Mouse (Mus musculus): ENCODE results near the gene Abtb1. TPM values are rescaled to one million over a fixed set of nuclear protein-coding genes. Genes with fewer than 3 reads are reported as not detected.
A peak's percentile ranks its signal among the peaks of the same experiment; 100 is the strongest.

The Abtb1 gene
- polyA plus RNA-seq, 1 experiment from 2014 or later = 41.0 TPM

- Histone ChIP-seq H3K9ac (ENCODE audit: low read depth, low read length) (peak overlapping the region; percentile 27; the same call in 1 of the 2 replicates), H3K4me1 (replicated peaks; ENCODE audit: insufficient read depth, low read length) (no peaks in the 10 kb centered on the region), H3K4me3 (replicated peaks; ENCODE audit: low read depth, low read length) (no peak overlapping the region), H3K36me3 (ENCODE audit: insufficient read depth, low read length) (no peaks in the 10 kb centered on the region), H3K4me2 (ENCODE audit: low read length) (no peak overlapping the region), H3K27me3 (ENCODE audit: insufficient read depth, low read length) (no peaks in the 10 kb centered on the region), H3K27ac (no peak overlapping the region), H3K9me3 (replicated peaks; ENCODE audit: low read length) (no peaks in the 10 kb centered on the region)
- WGBS = 79% methylated on average over 6 of the region's 6 CpGs
- no peak for DNase-seq (ENCODE audit: low spot score)
- no peak for ATAC-seq (replicated peaks; ENCODE audit: low FRiP score, low read depth)
- no peak for TF ChIP-seq CTCF (IDR thresholded peaks at IDR 0.05; ENCODE audit: low read depth)
Observed at GRCm38 (mm10) chr6:88857830-88858229, 16.0 kb upstream of the Abtb1 start.

- Histone ChIP-seq H3K4me2 (ENCODE audit: low read length) (no peak overlapping the region), H3K27me3 (ENCODE audit: insufficient read depth, low read length) (no peaks in the 10 kb centered on the region), H3K36me3 (ENCODE audit: insufficient read depth, low read length) (no peaks in the 10 kb centered on the region), H3K9me3 (replicated peaks; ENCODE audit: low read length) (no peaks in the 10 kb centered on the region), H3K4me1 (replicated peaks; ENCODE audit: insufficient read depth, low read length) (no peaks in the 10 kb centered on the region), H3K9ac (ENCODE audit: low read depth, low read length) (peak overlapping the region; percentile 27; the same call in 1 of the 2 replicates), H3K4me3 (replicated peaks; ENCODE audit: low read depth, low read length) (no peak overlapping the region), H3K27ac (no peak overlapping the region)
- 28% methylated on average over 9 of the region's 9 CpGs for WGBS
- no peak; the same call in 1 of the 2 replicates for ATAC-seq (replicated peaks; ENCODE audit: low FRiP score, low read depth)
- TF ChIP-seq CTCF (IDR thresholded peaks at IDR 0.05; ENCODE audit: low read depth) = peak; percentile 43
- peak; percentile 67 for DNase-seq (ENCODE audit: low spot score)
Observed at GRCm38 (mm10) chr6:88857249-88857648, 15.5 kb upstream of the Abtb1 start.

GRCm38 (mm10) chr6:88855636-88856035 lies 13.9 kb upstream of the Abtb1 start:
- Histone ChIP-seq H3K4me2 (ENCODE audit: low read length) (no peak overlapping the region), H3K4me1 (replicated peaks; ENCODE audit: insufficient read depth, low read length) (no peaks in the 10 kb centered on the region), H3K9ac (ENCODE audit: low read depth, low read length) (no peak overlapping the region), H3K9me3 (replicated peaks; ENCODE audit: low read length) (no peaks in the 10 kb centered on the region), H3K27me3 (ENCODE audit: insufficient read depth, low read length) (no peaks in the 10 kb centered on the region), H3K27ac (no peak overlapping the region), H3K4me3 (replicated peaks; ENCODE audit: low read depth, low read length) (no peak overlapping the region), H3K36me3 (ENCODE audit: insufficient read depth, low read length) (no peaks in the 10 kb centered on the region)
- TF ChIP-seq CTCF (IDR thresholded peaks at IDR 0.05; ENCODE audit: low read depth) = peak; percentile 86
- WGBS = 16% methylated on average over 5 of the region's 5 CpGs
- ATAC-seq (replicated peaks; ENCODE audit: low FRiP score, low read depth) (0 out of 2 replicates have a peak, but pooled peaks have one; percentile 19), DNase-seq (ENCODE audit: low spot score) (peak; percentile 79)

- H3K4me2 ChIP-seq (ENCODE audit: low read length) = no peak overlapping the region
- DNase-seq (ENCODE audit: low spot score) = no peak
- ATAC-seq (replicated peaks; ENCODE audit: low FRiP score, low read depth) = no peak
Observed at GRCm38 (mm10) chr6:88854509-88854908, 12.7 kb upstream of the Abtb1 start.

GRCm38 (mm10) chr6:88850034-88850433 lies 8.2 kb upstream of the Abtb1 start:
- no peak for DNase-seq (ENCODE audit: low spot score)
- Histone ChIP-seq H3K27ac (no peak overlapping the region), H3K36me3 (ENCODE audit: insufficient read depth, low read length) (no peaks in the 10 kb centered on the region), H3K9ac (ENCODE audit: low read depth, low read length) (no peak overlapping the region), H3K4me1 (replicated peaks; ENCODE audit: insufficient read depth, low read length) (no peaks in the 10 kb centered on the region), H3K4me2 (ENCODE audit: low read length) (no peak overlapping the region), H3K27me3 (ENCODE audit: insufficient read depth, low read length) (no peaks in the 10 kb centered on the region), H3K9me3 (replicated peaks; ENCODE audit: low read length) (no peaks in the 10 kb centered on the region), H3K4me3 (replicated peaks; ENCODE audit: low read depth, low read length) (no peak overlapping the region)
- no peak for TF ChIP-seq CTCF (IDR thresholded peaks at IDR 0.05; ENCODE audit: low read depth)
- 92% methylated on average over 7 of the region's 7 CpGs for WGBS
- ATAC-seq (replicated peaks; ENCODE audit: low FRiP score, low read depth) = no peak

More at GRCm38 (mm10) chr6:88854509-88854908, 12.7 kb upstream of the Abtb1 start:
- Histone ChIP-seq H3K27ac (no peak overlapping the region), H3K36me3 (ENCODE audit: insufficient read depth, low read length) (no peaks in the 10 kb centered on the region), H3K4me1 (replicated peaks; ENCODE audit: insufficient read depth, low read length) (no peaks in the 10 kb centered on the region), H3K27me3 (ENCODE audit: insufficient read depth, low read length) (no peaks in the 10 kb centered on the region), H3K4me3 (replicated peaks; ENCODE audit: low read depth, low read length) (no peak overlapping the region), H3K9ac (ENCODE audit: low read depth, low read length) (no peak overlapping the region), H3K9me3 (replicated peaks; ENCODE audit: low read length) (no peaks in the 10 kb centered on the region)
- TF ChIP-seq CTCF (IDR thresholded peaks at IDR 0.05; ENCODE audit: low read depth) = no peak
- 74% methylated on average over 5 of the region's 5 CpGs for WGBS

GRCm38 (mm10) chr6:88849270-88849669 lies 7.5 kb upstream of the Abtb1 start:
- no peaks in the 10 kb centered on the region for H3K4me1 ChIP-seq (replicated peaks; ENCODE audit: insufficient read depth, low read length)
- no peaks in the 10 kb centered on the region for H3K27me3 ChIP-seq (ENCODE audit: insufficient read depth, low read length)
- no peaks in the 10 kb centered on the region for H3K36me3 ChIP-seq (ENCODE audit: insufficient read depth, low read length)
- WGBS = 54% methylated on average over 4 of the region's 4 CpGs
- H3K9me3 ChIP-seq (replicated peaks; ENCODE audit: low read length) = no peaks in the 10 kb centered on the region
- H3K27ac ChIP-seq = no peak overlapping the region
- H3K4me2 ChIP-seq (ENCODE audit: low read length) = no peak overlapping the region
- DNase-seq (ENCODE audit: low spot score) = no peak
- no peak overlapping the region for H3K4me3 ChIP-seq (replicated peaks; ENCODE audit: low read depth, low read length)
- no peak overlapping the region for H3K9ac ChIP-seq (ENCODE audit: low read depth, low read length)
- no peak for ATAC-seq (replicated peaks; ENCODE audit: low FRiP score, low read depth)
- peak; percentile 58 for TF ChIP-seq CTCF (IDR thresholded peaks at IDR 0.05; ENCODE audit: low read depth)

- Histone ChIP-seq H3K4me2 (ENCODE audit: low read length) (no peak overlapping the region), H3K27ac (no peak overlapping the region), H3K4me1 (replicated peaks; ENCODE audit: insufficient read depth, low read length) (no peaks in the 10 kb centered on the region; the same call in 1 of the 2 replicates), H3K9me3 (replicated peaks; ENCODE audit: low read length) (no peaks in the 10 kb centered on the region), H3K36me3 (ENCODE audit: insufficient read depth, low read length) (no peaks in the 10 kb centered on the region), H3K27me3 (ENCODE audit: insufficient read depth, low read length) (no peaks in the 10 kb centered on the region), H3K9ac (ENCODE audit: low read depth, low read length) (no peak overlapping the region), H3K4me3 (replicated peaks; ENCODE audit: low read depth, low read length) (no peak overlapping the region)
- ATAC-seq (replicated peaks; ENCODE audit: low FRiP score, low read depth) (no peak), DNase-seq (ENCODE audit: low spot score) (no peak)
- WGBS = 68% methylated on average over 2 of the region's 2 CpGs
- TF ChIP-seq CTCF (IDR thresholded peaks at IDR 0.05; ENCODE audit: low read depth) = no peak
Observed at GRCm38 (mm10) chr6:88847571-88847970, 5.8 kb upstream of the Abtb1 start.

Data from kidney, postnatal 0 days (tissue).